Mouse (Mus musculus) Patski (cell line): ENCODE measurements at regions not wholly inside any gene's neighbourhood (a gene's known extent, or its start where the extent isn't known, plus 50 kb on each side); places are given as distances from the start of the nearest gene placed in this dataset.

Experiments used
- ATAC-seq: fragments of 100-300 bp; one replicate; pipeline ENCODE4 v1.8.0; 2021
- CTCF ChIA-PET: fragments of 350-600 bp; sonication (Branson Sonifier 250); formaldehyde crosslinking; loops from one replicate; lab custom pipeline; 2022; ENCODE audit warnings: inconsistent platforms; lab: Charles Lee
- POLR2A ChIA-PET: fragments of 350-600 bp; sonication (Branson Sonifier 250); formaldehyde crosslinking; loops from one replicate; lab custom pipeline; 2022; ENCODE audit warnings: antibody characterized with exemption, inconsistent platforms; lab: Charles Lee
- DNase-seq: peaks from one replicate; pipeline ENCODE4 v3.0.0-alpha.2; 2011; ENCODE audit warnings: low read depth, low spot score
- H3K27me3 ChIP-seq: fragments of 371-371 bp; one replicate; pipeline ENCODE4 v1.5.1; 2021
- CTCF ChIP-seq: fragments of 100-300 bp; IDR thresholded peaks from one replicate; pipeline ENCODE4 v1.5.1; 2021
- in situ Hi-C: fragments of 300-500 bp; cut with MboI; formaldehyde crosslinking; loops from 3 replicates; pipeline ENCODE4 v1.11.1; 2018; ENCODE audit warnings: low pct_unique_long_range_greater_than_20kb, mixed read lengths

- no peak for TF ChIP-seq CTCF
- DNase-seq: no peak
- H3K27me3 ChIP-seq: no peaks in the 10 kb centered on the region
- CTCF ChIA-PET: no interaction called here
- in situ Hi-C loops: no loop called here
- no peak for ATAC-seq
- POLR2A ChIA-PET: no interaction called here
These were observed 148.5 kb upstream of the St6gal2 start for GRCm38 (mm10) chr17:55296701-55297100.

GRCm38 (mm10) chr17:55298852-55299251 lies 146.3 kb upstream of the St6gal2 start:
- CTCF ChIA-PET: no interaction called here
- POLR2A ChIA-PET: interaction anchor here (0.7 kb wide), 1 partner anchor 923 kb away, joined by 5 read pairs; no protein-coding TSS in a partner anchor
- ATAC-seq: no peak
- no peak for TF ChIP-seq CTCF
- no peak for DNase-seq
- in situ Hi-C loops: no loop called here
- no peaks in the 10 kb centered on the region for H3K27me3 ChIP-seq

- no peak for TF ChIP-seq CTCF
- H3K27me3 ChIP-seq: no peaks in the 10 kb centered on the region
- in situ Hi-C loops: no loop called here
- ATAC-seq (no peak), DNase-seq (no peak)
- POLR2A ChIA-PET: no interaction called here
- CTCF ChIA-PET: no interaction called here
These were observed 124.2 kb upstream of the St6gal2 start for GRCm38 (mm10) chr17:55320959-55321358.

- no peak for TF ChIP-seq CTCF
- DNase-seq: no peak
- no peaks in the 10 kb centered on the region for H3K27me3 ChIP-seq
- ChIA-PET POLR2A (no interaction called here), CTCF (no interaction called here)
- in situ Hi-C loops: no loop called here
- no peak for ATAC-seq
These were observed 85.9 kb upstream of the St6gal2 start for GRCm38 (mm10) chr17:55359305-55359704.

GRCm38 (mm10) chr17:55367064-55367463 lies 78.1 kb upstream of the St6gal2 start:
- in situ Hi-C loops: no loop called here
- ChIA-PET POLR2A (no interaction called here), CTCF (no interaction called here)
- no peak for ATAC-seq
- DNase-seq: no peak
- H3K27me3 ChIP-seq: no peaks in the 10 kb centered on the region
- no peak for TF ChIP-seq CTCF

GRCm38 (mm10) chr17:55367464-55368207 lies 77.5 kb upstream of the St6gal2 start:
- ATAC-seq: no peak
- CTCF ChIA-PET: no interaction called here
- no peaks in the 10 kb centered on the region for H3K27me3 ChIP-seq
- in situ Hi-C loops: no loop called here
- TF ChIP-seq CTCF: no peak
- POLR2A ChIA-PET: no interaction called here
- no peak for DNase-seq
